Mouse (Mus musculus): ENCODE data around the gene Tyw3. TPM values are rescaled to one million over a fixed set of nuclear protein-coding genes. Genes with fewer than 3 reads are reported as not detected.

Gene Tyw3
- total and polyA plus RNA-seq, 3 experiments: 46.8 to 70.4 (median 62.5) TPM

DNA sequence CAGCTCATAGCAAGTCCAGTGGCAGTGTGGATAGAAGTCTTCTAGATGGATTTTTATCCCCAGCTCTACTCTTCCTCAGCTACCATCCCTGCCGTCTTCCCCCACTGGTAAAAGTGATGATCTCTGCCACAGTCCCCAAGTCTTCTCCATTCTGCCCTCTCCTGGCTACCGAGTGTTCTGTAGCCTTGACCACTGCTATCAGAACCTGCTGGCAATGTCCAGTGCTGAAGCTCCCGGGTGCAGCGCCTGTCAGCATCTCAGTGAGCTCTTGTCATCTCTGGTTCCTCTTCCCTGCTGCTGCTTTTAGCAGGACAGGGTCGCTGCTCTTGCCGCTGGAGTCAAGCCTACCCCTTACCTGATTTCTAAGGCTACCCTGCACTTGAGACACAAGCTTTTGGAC lies 70.3 kb downstream of the Tyw3 start:
- no peak overlapping the region for H3K4me2 ChIP-seq (ENCODE audit: insufficient read depth, low read depth, poor library complexity, severe bottlenecking)
- H3K4me1 ChIP-seq (ENCODE audit: control insufficient read depth in 1 of 2, insufficient read depth in 2 of 2): peaks cover 0 to 4% of the 10 kb centered on the region in 2 experiments; a peak in 1 of 4 replicates
- dilution Hi-C loops (cut with MboI; ENCODE audit: extremely low pct_ligation_motif_present, extremely low pct_unique_long_range_greater_than_20kb, low sequenced_read_pairs) (no loop called here), in situ Hi-C loops (cut with MboI; ENCODE audit: low pct_ligation_motif_present, low pct_unique_long_range_greater_than_20kb, low sequenced_read_pairs) (no loop called here)
- no peaks in the 10 kb centered on the region for H3K9me3 ChIP-seq (replicated peaks; ENCODE audit: low read length)
- H3K27ac ChIP-seq (ENCODE audit: insufficient read depth, low read depth): no peak overlapping the region
- no peaks in the 10 kb centered on the region for H3K36me3 ChIP-seq (replicated peaks in 1 of 2; ENCODE audit: control insufficient read depth in 1 of 2, insufficient read depth in 1 of 2, low read length in 1 of 2)
- no peaks in the 10 kb centered on the region for H3K79me2 ChIP-seq (replicated peaks; ENCODE audit: control insufficient read depth, extremely low read depth, insufficient read depth, poor library complexity, severe bottlenecking)
- no peak overlapping the region for H3K4me3 ChIP-seq (replicated peaks in 1 of 3; ENCODE audit: low read depth in 2 of 3, low read length in 2 of 3, poor library complexity in 1 of 3)
- no peak overlapping the region for H3K9ac ChIP-seq (ENCODE audit: insufficient read depth, low read depth)
- no peak for DNase-seq (ENCODE audit: extremely low read depth)
- TF ChIP-seq SMC3 (IDR thresholded peaks at IDR 0.05; ENCODE audit: low read depth, low read length): peak; percentile 71
- no peak for TF ChIP-seq TCF12 (IDR thresholded peaks at IDR 0.05; ENCODE audit: low read depth, low read length)
- 0 out of 2 replicates have a peak, but pooled peaks have one; percentile 25 for TF ChIP-seq SIN3A (IDR thresholded peaks at IDR 0.05; ENCODE audit: low read length)
- no peak; the same call in 1 of the 2 replicates for TF ChIP-seq ZC3H11A (IDR thresholded peaks at IDR 0.05; ENCODE audit: low read depth, low read length)
- TF ChIP-seq MXI1 (IDR thresholded peaks at IDR 0.05; ENCODE audit: low read depth, low read length): no peak
- no peak for TF ChIP-seq POLR2AphosphoS2 (IDR thresholded peaks at IDR 0.05; ENCODE audit: low read depth, low read length)
- TF ChIP-seq NRF1 (IDR thresholded peaks at IDR 0.05; ENCODE audit: low read depth, low read length): no peak
- TF ChIP-seq KAT2A (IDR thresholded peaks at IDR 0.05; ENCODE audit: insufficient replicate concordance, low read length): no peak
- peak in 1 of 2 experiments; percentile 69; a peak in 2 of 4 replicates for TF ChIP-seq CTCF (conservative IDR thresholded peaks at IDR 0.05 in 1 of 2, IDR thresholded peaks at IDR 0.05 in 1 of 2; ENCODE audit: low read depth in 2 of 2, low read length in 2 of 2)
- no peak for TF ChIP-seq POLR2A (IDR thresholded peaks at IDR 0.05; ENCODE audit: low read depth, low read length)
- no peak for TF ChIP-seq CHD2 (IDR thresholded peaks at IDR 0.05; ENCODE audit: low read length)
- no peak for TF ChIP-seq USF2 (conservative IDR thresholded peaks at IDR 0.05; ENCODE audit: low read depth, low read length)
- no peak for TF ChIP-seq TBP (conservative IDR thresholded peaks at IDR 0.05; ENCODE audit: low read depth, low read length)
- TF ChIP-seq ZMIZ1 (IDR thresholded peaks at IDR 0.05; ENCODE audit: low read depth, low read length): no peak
- no peak for TF ChIP-seq GABPA (IDR thresholded peaks at IDR 0.05; ENCODE audit: insufficient replicate concordance, low read depth, low read length)
- no peak for TF ChIP-seq ETS1 (conservative IDR thresholded peaks at IDR 0.05; ENCODE audit: low read depth, low read length)
- TF ChIP-seq USF1 (IDR thresholded peaks at IDR 0.05; ENCODE audit: low read depth, low read length): no peak
- TF ChIP-seq RAD21 (IDR thresholded peaks at IDR 0.05; ENCODE audit: low read depth, low read length): peak; percentile 47
- no peak for TF ChIP-seq CHD1 (IDR thresholded peaks at IDR 0.05; ENCODE audit: low read depth, low read length)
- TF ChIP-seq NELFE (IDR thresholded peaks at IDR 0.05; ENCODE audit: low read depth, low read length): 0 out of 2 replicates have a peak, but pooled peaks have one; percentile 31
- no peak for TF ChIP-seq JUND (conservative IDR thresholded peaks at IDR 0.05; ENCODE audit: low read depth, low read length)
- no peak for TF ChIP-seq ZKSCAN1 (IDR thresholded peaks at IDR 0.05; ENCODE audit: borderline replicate concordance, low read depth, low read length)
- no peak for TF ChIP-seq MYC (IDR thresholded peaks at IDR 0.05; ENCODE audit: low read depth, low read length)
- no peak for TF ChIP-seq HCFC1 (IDR thresholded peaks at IDR 0.05; ENCODE audit: low read depth, low read length)
- no peak for TF ChIP-seq PAX5 (IDR thresholded peaks at IDR 0.05; ENCODE audit: low read length)
- TF ChIP-seq MEF2A (IDR thresholded peaks at IDR 0.05; ENCODE audit: borderline replicate concordance, low read depth, low read length): no peak
- TF ChIP-seq JUN (IDR thresholded peaks at IDR 0.05; ENCODE audit: insufficient read depth, low read depth, low read length): no peak
- TF ChIP-seq RCOR1 (conservative IDR thresholded peaks at IDR 0.05; ENCODE audit: low read depth, low read length): no peak
- no peak for TF ChIP-seq ELF1 (IDR thresholded peaks at IDR 0.05; ENCODE audit: low read depth, low read length)
- no peak for TF ChIP-seq MAFK (IDR thresholded peaks at IDR 0.05; ENCODE audit: insufficient replicate concordance, low read length)
- TF ChIP-seq E2F4 (IDR thresholded peaks at IDR 0.05; ENCODE audit: insufficient replicate concordance, low read depth, low read length): no peak
- TF ChIP-seq MAZ (IDR thresholded peaks at IDR 0.05; ENCODE audit: low read depth, low read length): 0 out of 2 replicates have a peak, but pooled peaks have one; percentile 25
- no peak for TF ChIP-seq IRF4 (IDR thresholded peaks at IDR 0.05; ENCODE audit: low read depth, low read length)
- TF ChIP-seq BHLHE40 (IDR thresholded peaks at IDR 0.05; ENCODE audit: low read depth, low read length): no peak
- no peaks in the 10 kb centered on the region for H3K27me3 ChIP-seq (replicated peaks)
